Mouse (Mus musculus): ENCODE data around the gene Cog8. TPM values are rescaled to one million over a fixed set of nuclear protein-coding genes. Genes with fewer than 3 reads are reported as not detected.

The Cog8 gene
- polyA plus RNA-seq (2015; fragmentation: Nextera tagmentation; extraction: Ambion mirVana), result 31.8 and 36.2 TPM in 2 replicates

GRCm38 (mm10) chr8:107056076-107056972, at the start of gene Cog8, which contains the start of gene Nip7:
Gene Cog8, minus strand, starts transcription at chr8:107056689.
Gene Nip7, plus strand, starts transcription at chr8:107056877.

GRCm38 (mm10) chr8:107096366-107097036, 40.0 kb upstream of the Cog8 start, which contains the start of gene Terf2:
Gene Terf2, minus strand, starts transcription at chr8:107096547.

GRCm38 (mm10) chr8:107065511-107066496, 9.3 kb upstream of the Cog8 start, which contains the start of gene Tmed6:
Gene Tmed6, minus strand, starts transcription at chr8:107065644.

GRCm38 (mm10) chr8:107048061-107048941, 8.2 kb downstream of the Cog8 start, which contains the start of gene Pdf:
Gene Pdf, minus strand, starts transcription at chr8:107048614.

GRCm38 (mm10) chr8:107030650-107031576, 25.6 kb downstream of the Cog8 start, which contains the start of gene Vps4a:
Gene Vps4a, plus strand, starts transcription at chr8:107031222.

Small RNAs within 50 kb of the gene (microRNA-seq; reads per million reads assigned to microRNA genes)
- 1.2 reads per million for gene Mir7075

Other genes with a start within 250 kb of the Cog8 start
- 1.3 and 1.7 TPM in 2 replicates for gene Has3, start 186.4 kb downstream of the Cog8 start, polyA plus RNA-seq (2015; fragmentation: Nextera tagmentation; extraction: Ambion mirVana)
- gene Utp4, start 163.1 kb downstream of the Cog8 start, polyA plus RNA-seq (2015; fragmentation: Nextera tagmentation; extraction: Ambion mirVana), result 29.1 and 30.1 TPM in 2 replicates
- 6.0 and 6.5 TPM in 2 replicates for gene Sntb2, start 120.9 kb downstream of the Cog8 start, polyA plus RNA-seq (2015; fragmentation: Nextera tagmentation; extraction: Ambion mirVana)
- 142 and 146 TPM in 2 replicates for gene Vps4a, start 25.5 kb downstream of the Cog8 start, polyA plus RNA-seq (2015; fragmentation: Nextera tagmentation; extraction: Ambion mirVana)
- 46.5 and 49.7 TPM in 2 replicates for gene Pdf, start 8.1 kb downstream of the Cog8 start, polyA plus RNA-seq (2015; fragmentation: Nextera tagmentation; extraction: Ambion mirVana)
- gene Nip7, start 188 bp upstream of the Cog8 start, polyA plus RNA-seq (2015; fragmentation: Nextera tagmentation; extraction: Ambion mirVana), result 55.9 and 56.1 TPM in 2 replicates
- gene Tmed6, start 9.0 kb upstream of the Cog8 start, polyA plus RNA-seq (2015; fragmentation: Nextera tagmentation; extraction: Ambion mirVana), result not detected in 2 replicates
- gene Terf2, start 39.9 kb upstream of the Cog8 start, polyA plus RNA-seq (2015; fragmentation: Nextera tagmentation; extraction: Ambion mirVana), result 23.1 and 23.2 TPM in 2 replicates
- 65.2 and 68.6 TPM in 2 replicates for gene Cyb5b, start 94.0 kb upstream of the Cog8 start, polyA plus RNA-seq (2015; fragmentation: Nextera tagmentation; extraction: Ambion mirVana)
- 7.4 and 7.7 TPM in 2 replicates for gene Nfat5, start 236.8 kb upstream of the Cog8 start, polyA plus RNA-seq (2015; fragmentation: Nextera tagmentation; extraction: Ambion mirVana)